Mouse (Mus musculus): Measurements from ENCODE around the gene Mast2.

- TF ChIP-seq CTCF (IDR thresholded peaks at IDR 0.05; ENCODE audit: control insufficient read depth, insufficient read depth, insufficient read length) (no peak), FOSL1 (IDR thresholded peaks at IDR 0.05; ENCODE audit: insufficient read depth, low read length, poor library complexity, severe bottlenecking) (no peak), MYOG (IDR thresholded peaks at IDR 0.05; ENCODE audit: control insufficient read depth, extremely low read depth, insufficient read length) (no peak)
Measured at GRCm38 (mm10) chr4:116481322-116481721, 17.3 kb upstream of the Mast2 start.

Measured in C2C12 (cell line).